Mouse (Mus musculus) C2C12 (cell line): Measurements from ENCODE around the gene Gm40460. TPM values are rescaled to one million over a fixed set of nuclear protein-coding genes. Genes with fewer than 3 reads are reported as not detected.
"Not testable (repeated sequence)": the region's sequence is repeated elsewhere in the genome, so short reads cannot be mapped to it uniquely, and the experiment has no call there.

Source experiments
- H3K27me3 ChIP-seq: one replicate; pipeline ENCODE4 v1.6.1; 2011; ENCODE audit not compliant: control insufficient read depth, insufficient read depth, insufficient read length
- H3K36me3 ChIP-seq: one replicate; pipeline ENCODE4 v1.6.1; 2011; ENCODE audit not compliant: control insufficient read depth, insufficient read depth
- H3K4me3 ChIP-seq: one replicate; pipeline ENCODE4 v1.5.1; 2011; ENCODE audit warnings: mild to moderate bottlenecking, control low read depth; ENCODE audit not compliant: poor library complexity, insufficient read depth, severe bottlenecking
- H3K79me2 ChIP-seq: one replicate; pipeline ENCODE4 v1.6.1; 2011; ENCODE audit not compliant: control insufficient read depth, insufficient read depth
- H3K79me3 ChIP-seq: one replicate; pipeline ENCODE4 v1.6.1; 2011; ENCODE audit warnings: low read depth, control low read depth
- H3ac ChIP-seq: one replicate; pipeline ENCODE3; 2011; ENCODE audit warnings: low read depth; ENCODE audit not compliant: control insufficient read depth, insufficient read length
- CEBPB ChIP-seq: IDR thresholded peaks from one replicate; pipeline ENCODE4 v1.6.1; 2011; ENCODE audit warnings: low read depth, mild to moderate bottlenecking, control low read depth, moderate library complexity
- CTCF ChIP-seq: IDR thresholded peaks from one replicate; pipeline ENCODE4 v1.5.1; 2011; ENCODE audit not compliant: control insufficient read depth, insufficient read depth, insufficient read length
- FOSL1 ChIP-seq: IDR thresholded peaks from one replicate; pipeline ENCODE4 v1.8.0; 2011; ENCODE audit warnings: mild to moderate bottlenecking, low read length; ENCODE audit not compliant: poor library complexity, insufficient read depth, severe bottlenecking
- MAX ChIP-seq: IDR thresholded peaks from one replicate; pipeline ENCODE4 v1.6.1; 2011; ENCODE audit warnings: mild to moderate bottlenecking, control low read depth
- MYOD1 ChIP-seq: IDR thresholded peaks from one replicate; pipeline ENCODE4 v1.6.1; 2011; ENCODE audit warnings: low read depth; ENCODE audit not compliant: control insufficient read depth, insufficient read length
- MYOG ChIP-seq: IDR thresholded peaks from one replicate; pipeline ENCODE4 v1.6.1; 2011; ENCODE audit not compliant: control insufficient read depth, insufficient read length; ENCODE audit errors: extremely low read depth
- USF1 ChIP-seq: IDR thresholded peaks from one replicate; pipeline ENCODE4 v1.6.1; 2011; ENCODE audit warnings: low read depth, mild to moderate bottlenecking, control low read depth, moderate library complexity
- long read RNA-seq, 2 experiments: library from polyadenylated mRNA; unstranded; transcript quantifications; one replicate each; pipeline ENCODE4 v2.0.0; 2019 to 2020
- polyA plus RNA-seq: library from polyadenylated mRNA; unstranded; fragments of >200 nt; fragmentation: generic; extraction: Trizol; gene quantifications from one replicate; pipeline ENCODE4 v1.2.1, GENCODE M21; 2012; ENCODE audit warnings: missing spikeins

Gm40460 gene
- polyA plus RNA-seq, result not detected
- long read RNA-seq, experiment 1, result 0 reads
- long read RNA-seq, experiment 2, result 0 reads

DNA sequence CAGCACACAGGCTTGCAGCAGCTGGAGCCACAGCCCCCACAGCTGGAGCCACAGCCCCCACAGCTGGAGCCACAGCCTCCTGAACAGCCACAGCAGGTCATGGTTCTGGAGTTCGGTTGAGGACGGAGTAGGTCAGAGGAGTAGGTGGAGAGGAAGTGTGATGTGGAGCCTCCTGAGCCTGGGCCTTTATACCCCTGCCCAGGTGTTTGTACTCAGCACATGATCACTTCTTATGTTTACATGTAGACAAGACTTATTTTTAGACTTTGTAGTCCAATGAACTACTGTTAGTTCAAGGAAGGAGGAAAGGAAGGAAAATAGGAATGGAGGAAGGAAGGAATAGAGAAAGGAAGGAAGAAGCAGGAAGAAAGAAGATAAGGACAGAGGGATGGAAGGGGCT is at the start of gene Gm40460:
Gene Gm40460, minus strand, starts transcription at position 101 of the 400 bp plus-strand sequence.
- no peak within 1 kb of the TSS for H3ac ChIP-seq
- no peak within 1 kb of the TSS for H3K4me3 ChIP-seq
- H3K79me3 ChIP-seq, result no peaks in the 10 kb centered on the region
- H3K27me3 ChIP-seq, result peaks cover 20% of the 10 kb centered on the region
- H3K79me2 ChIP-seq, result no peaks in the 10 kb centered on the region
- no peak for TF ChIP-seq FOSL1
- TF ChIP-seq CEBPB, result no peak
- TF ChIP-seq CTCF, result no peak
- TF ChIP-seq MYOG, result no peak
- TF ChIP-seq MAX, result no peak
- no peak for TF ChIP-seq MYOD1
- no peak for TF ChIP-seq USF1
- H3K36me3 ChIP-seq, result no peaks in the 10 kb centered on the region

DNA sequence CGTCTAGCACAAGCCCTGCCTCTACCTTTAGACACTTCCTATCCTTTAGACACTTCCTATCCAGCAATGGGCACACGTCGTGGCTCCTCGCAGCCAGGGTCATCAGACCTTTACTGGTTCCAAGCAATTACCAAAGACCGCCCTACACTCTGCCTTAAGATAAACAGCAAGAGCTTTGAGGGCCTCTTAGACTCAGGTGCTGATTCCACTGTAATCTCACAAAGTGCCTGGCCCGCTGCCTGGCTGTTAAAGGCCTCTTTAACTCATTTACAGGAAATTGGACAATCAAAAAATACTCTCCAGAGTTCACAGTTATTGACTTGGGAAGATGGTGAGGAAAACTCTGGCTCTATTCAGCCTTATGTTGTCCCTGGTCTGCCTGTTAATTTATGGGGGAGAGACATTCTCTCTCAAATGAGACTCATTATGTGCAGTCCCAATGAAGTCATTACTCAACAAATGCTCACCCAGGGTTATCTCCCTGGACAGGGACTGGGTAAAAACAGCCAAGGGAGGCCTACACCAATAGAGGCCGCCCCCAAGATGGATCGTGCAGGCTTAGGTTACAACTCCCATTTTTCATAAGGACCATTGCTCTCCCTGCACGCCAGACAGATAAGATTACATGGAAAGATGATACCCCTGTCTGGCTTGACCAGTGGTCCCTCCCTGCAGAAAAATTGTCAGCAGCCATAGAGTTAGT is 45.2 kb upstream of the Gm40460 start:
- H3K27me3 ChIP-seq, H3K36me3 ChIP-seq, H3K79me2 ChIP-seq, H3K79me3 ChIP-seq, H3ac ChIP-seq, H3K4me3 ChIP-seq: not testable (repeated sequence)

- TF ChIP-seq MAX (no peak), CTCF (peak; percentile 6)
- Histone ChIP-seq H3ac (no peak overlapping the region), H3K27me3 (no peaks in the 10 kb centered on the region), H3K36me3 (no peaks in the 10 kb centered on the region), H3K79me3 (no peaks in the 10 kb centered on the region), H3K4me3 (no peak overlapping the region), H3K79me2 (no peaks in the 10 kb centered on the region)
Measured at GRCm38 (mm10) chr7:142285130-142285835, 44.4 kb upstream of the Gm40460 start.

DNA sequence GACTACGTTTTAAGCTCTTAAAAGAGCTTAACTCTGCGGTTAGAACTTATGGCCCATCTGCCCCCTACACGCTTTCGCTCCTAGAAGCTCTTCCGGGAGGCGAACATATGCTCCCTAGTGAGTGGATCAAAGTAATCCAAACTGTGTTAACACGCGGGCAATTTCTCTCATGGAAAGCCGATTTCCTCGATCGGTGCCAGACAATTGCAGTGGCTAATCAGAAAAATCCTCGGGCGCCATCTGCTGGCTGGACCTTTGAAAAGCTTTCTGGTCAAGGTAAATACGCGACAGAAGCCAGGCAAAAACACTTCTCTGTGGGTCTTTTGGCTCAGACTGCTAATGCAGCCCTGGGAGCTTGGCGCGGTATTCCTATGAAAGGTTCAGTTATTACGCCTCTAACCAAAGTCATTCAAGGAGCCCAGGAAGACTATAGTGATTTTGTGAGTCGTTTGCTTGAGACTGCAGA is 43.8 kb upstream of the Gm40460 start:
- no peak for TF ChIP-seq MYOG
- no peak for TF ChIP-seq USF1
- no peak for TF ChIP-seq CEBPB
- no peak for TF ChIP-seq MAX
- no peak for TF ChIP-seq MYOD1
- no peak for TF ChIP-seq FOSL1
- TF ChIP-seq CTCF, result peak; percentile 29
- Histone ChIP-seq H3K27me3 (no peaks in the 10 kb centered on the region), H3ac (peak overlapping the region; percentile 64), H3K79me2 (no peaks in the 10 kb centered on the region), H3K36me3 (no peaks in the 10 kb centered on the region), H3K79me3 (no peaks in the 10 kb centered on the region), H3K4me3 (peak overlapping the region; percentile 25)

GRCm38 (mm10) chr7:142284023-142284591 is 43.2 kb upstream of the Gm40460 start:
- Histone ChIP-seq H3K27me3 (no peaks in the 10 kb centered on the region), H3K79me3 (no peaks in the 10 kb centered on the region), H3K4me3 (peak overlapping the region; percentile 25), H3ac (peak overlapping the region; percentile 64), H3K79me2 (no peaks in the 10 kb centered on the region), H3K36me3 (no peaks in the 10 kb centered on the region)
- TF ChIP-seq USF1 (no peak), MAX (no peak), CEBPB (no peak), CTCF (no peak), MYOG (no peak), MYOD1 (no peak), FOSL1 (no peak)

DNA sequence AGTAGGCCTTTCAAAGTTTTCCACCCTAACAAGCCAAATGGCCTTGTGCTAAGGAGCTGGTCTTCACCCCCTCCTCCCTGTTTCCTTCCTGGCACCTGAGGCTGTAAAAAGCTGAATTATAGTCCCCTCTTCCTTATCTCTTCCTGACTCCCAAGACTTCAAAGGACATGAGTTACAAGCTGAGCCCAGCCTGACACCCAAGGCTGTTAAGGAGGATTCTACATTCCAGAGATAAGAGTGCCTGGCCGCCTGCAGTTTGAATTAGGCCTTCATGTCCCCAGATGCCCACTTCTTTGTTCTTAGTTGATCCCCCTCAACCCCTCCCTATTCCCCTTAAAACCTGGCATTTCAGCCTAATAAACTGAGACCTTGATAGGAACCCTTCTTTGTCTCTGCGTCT is 42.0 kb upstream of the Gm40460 start:
- not testable (repeated sequence) for H3K4me3 ChIP-seq, H3K27me3 ChIP-seq, H3ac ChIP-seq, H3K36me3 ChIP-seq, H3K79me2 ChIP-seq, H3K79me3 ChIP-seq

DNA sequence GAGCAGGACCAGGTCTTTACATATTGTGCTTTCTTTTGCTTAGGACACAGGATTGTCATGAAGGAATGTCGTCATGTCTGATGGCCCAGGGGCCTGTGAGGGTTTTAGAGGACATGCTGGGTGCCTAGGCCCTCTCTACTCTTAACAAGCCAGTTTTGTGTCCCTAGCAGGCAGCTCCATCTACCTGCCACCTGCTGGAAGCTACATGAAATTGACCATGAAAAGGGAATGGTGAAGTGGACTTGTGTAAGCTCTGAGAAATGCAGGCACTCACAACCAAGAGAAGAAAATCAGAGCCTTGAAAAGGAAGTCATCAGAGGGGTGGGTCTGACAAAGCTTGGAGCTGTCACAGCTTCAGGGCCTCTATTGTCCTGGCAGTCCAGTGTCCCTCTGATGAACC is 38.4 kb upstream of the Gm40460 start:
- H3K27me3 ChIP-seq, H3ac ChIP-seq, H3K79me3 ChIP-seq, H3K79me2 ChIP-seq, H3K4me3 ChIP-seq, H3K36me3 ChIP-seq: not testable (repeated sequence)
